Mouse (Mus musculus) frontal cortex, postnatal 10 days (tissue): ENCODE data around the gene Ppm1h.

Source experiments
- DNase-seq, 2 experiments: peaks; one replicate each; pipeline ENCODE4 v3.0.0; 2022; ENCODE audit warnings: low spot score in 2 of 2, mixed read lengths in 1 of 2

Gene Ppm1h

DNA sequence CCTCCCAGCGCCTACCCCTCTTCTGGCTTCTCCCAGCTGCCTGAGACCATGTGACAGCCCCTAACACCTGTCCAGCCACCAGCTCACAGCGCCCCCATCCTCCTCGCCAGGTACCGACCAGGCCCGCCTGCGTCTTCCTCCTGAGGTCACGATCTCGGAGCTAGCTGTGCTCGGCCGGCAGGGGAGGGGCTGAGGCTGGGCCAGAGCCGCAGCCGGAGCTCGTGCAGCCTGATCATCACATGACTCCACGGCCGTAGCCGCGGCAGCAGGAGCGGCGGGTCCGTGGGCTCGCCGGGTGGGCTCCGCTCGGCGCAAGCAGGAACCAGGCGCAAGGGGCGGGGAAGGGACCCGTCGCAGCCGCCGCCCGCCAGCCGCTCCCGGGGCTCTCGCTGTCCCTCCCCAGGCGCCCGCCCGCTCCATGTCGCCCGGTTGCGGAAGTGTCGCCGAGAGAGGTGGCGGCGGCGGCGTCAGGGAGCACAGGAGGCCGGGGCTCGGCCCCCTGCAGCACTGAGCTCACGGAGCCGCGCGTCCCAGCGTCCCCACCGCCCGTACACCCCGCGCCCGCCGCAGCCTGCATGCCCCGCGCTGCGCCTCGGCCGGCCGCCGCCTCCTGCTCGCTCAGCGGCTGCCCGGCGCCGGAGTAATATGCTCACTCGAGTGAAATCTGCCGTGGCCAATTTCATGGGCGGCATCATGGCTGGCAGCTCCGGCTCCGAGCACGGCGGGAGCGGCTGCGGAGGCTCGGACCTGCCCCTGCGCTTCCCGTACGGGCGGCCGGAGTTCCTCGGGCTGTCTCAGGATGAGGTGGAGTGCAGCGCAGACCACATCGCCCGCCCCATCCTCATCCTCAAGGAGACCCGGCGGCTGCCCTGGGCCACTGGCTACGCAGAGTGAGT lies at the start of gene Ppm1h:
Gene Ppm1h (plus strand): TSS at position 222 of the 896 bp plus-strand sequence.
- peak; percentile 45 to 68 for DNase-seq

DNA sequence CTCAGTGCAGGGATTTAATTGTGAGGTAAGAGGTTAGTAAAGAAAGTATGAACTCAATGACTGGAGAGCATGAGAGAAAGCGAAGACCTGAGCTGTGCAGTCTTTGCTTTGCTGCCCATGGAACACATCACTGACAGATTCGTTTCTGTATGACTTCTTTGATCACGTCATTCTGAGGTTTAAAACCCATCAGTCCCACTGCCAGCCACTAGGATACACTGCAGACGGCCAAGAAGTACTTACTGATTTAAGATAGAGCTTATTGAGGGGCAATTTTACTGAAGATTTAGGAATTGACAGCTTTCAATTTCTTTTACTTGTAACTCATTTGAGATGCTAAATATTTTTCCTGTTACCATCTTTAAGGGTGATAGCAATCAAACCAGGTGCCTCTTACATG lies 49.6 kb upstream of the Ppm1h start:
- no peak for DNase-seq

DNA sequence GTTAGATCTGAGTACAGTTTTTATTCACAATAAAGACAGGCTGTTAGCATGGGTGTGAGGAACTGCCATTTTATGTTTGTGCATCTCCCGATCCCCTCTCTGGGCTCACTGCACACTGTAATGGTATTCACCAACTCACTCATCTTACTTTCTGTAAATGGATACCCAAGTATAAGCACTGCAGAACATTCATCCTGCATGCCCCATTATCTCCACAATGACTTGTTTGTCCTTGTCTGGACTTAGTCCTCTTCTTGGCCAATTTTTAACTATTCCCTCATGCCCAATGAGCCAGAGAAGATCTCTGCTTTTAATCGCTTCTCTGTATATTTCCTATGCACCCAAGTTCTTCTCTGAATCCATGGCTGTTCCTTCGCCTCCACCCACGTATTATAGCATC lies 38.7 kb upstream of the Ppm1h start:
- DNase-seq, result no peak

DNA sequence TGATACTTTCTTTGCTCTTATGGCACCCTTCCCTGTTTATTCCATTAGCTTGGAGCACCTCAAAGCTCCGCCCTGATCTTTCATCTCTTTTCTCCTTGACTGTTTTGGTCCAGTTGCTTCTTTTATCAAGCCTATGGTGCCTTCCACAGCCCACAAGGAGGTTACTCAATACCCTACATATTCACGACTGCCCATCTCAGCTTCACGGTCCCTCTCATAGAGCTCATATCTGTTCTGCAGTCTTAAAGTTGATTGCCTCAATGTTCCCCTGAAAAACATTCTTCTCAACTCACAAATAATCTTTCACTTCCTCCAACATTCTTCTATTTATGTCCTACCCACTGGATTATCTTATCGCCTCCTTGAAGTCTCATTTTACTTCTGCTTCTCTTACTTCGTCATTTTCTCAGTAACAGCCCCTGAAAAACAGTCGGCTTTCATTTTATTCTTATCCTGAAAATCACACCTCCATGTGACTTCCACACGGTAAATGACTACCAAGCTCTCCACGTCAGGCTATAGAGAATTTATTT lies 37.2 kb upstream of the Ppm1h start:
- DNase-seq, result no peak

DNA sequence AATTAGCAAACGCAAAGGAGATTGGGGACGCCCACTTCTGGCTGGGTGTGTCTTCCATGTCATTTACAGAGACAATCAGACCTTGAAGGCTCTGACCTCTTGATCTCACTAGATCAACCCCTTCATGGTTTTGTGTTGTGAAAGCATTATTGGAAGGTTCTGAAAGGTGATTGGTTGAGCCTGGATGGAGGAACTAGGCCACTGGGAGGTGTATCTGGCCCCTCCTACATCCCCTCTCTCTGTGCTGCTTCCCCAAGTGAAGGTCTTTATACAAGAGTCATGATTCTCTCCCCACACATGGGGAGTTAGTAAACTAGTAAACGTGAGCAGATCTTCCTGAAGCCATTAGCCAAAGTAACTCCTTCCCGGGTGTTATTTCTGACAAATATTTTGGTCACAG lies 36.4 kb upstream of the Ppm1h start:
- no peak for DNase-seq

DNA sequence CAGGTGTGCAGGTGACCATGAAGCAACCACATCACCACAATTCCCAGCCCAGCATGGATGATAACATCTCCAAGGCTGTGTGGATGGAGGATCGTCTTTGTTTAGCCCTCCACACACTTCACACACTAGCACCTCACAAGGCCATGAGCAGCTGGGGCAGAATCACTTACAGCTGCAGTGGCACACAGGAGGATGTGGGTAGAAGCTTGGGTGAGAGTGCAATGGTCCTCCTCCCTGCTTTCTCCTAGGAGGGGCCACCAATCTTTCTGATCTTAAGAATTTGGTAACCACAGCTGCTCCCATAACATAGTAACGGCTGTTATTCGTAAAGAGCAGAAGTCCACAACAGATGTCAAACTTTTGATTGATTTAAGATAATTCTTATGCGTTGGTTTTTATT lies 26.6 kb upstream of the Ppm1h start:
- no peak for DNase-seq

DNA sequence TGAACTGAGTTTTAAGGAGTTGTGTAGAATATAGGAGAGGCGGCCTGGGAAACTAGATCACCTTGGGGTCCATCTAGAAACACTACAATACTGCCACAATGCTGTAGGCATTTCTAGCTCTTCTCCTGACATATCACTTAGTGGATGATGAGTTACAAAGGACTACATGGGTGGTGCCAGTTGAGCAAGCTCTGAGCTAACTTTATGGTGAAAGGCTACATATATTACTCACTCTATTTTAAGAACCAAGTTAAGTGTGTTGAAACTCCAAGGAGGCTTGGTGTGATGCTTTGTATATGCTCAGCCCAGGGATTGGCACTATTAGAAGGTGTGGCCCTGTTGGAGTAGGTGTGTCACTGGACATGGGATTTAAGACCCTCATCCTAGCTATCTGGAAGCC lies 26.0 kb upstream of the Ppm1h start:
- no peak for DNase-seq

DNA sequence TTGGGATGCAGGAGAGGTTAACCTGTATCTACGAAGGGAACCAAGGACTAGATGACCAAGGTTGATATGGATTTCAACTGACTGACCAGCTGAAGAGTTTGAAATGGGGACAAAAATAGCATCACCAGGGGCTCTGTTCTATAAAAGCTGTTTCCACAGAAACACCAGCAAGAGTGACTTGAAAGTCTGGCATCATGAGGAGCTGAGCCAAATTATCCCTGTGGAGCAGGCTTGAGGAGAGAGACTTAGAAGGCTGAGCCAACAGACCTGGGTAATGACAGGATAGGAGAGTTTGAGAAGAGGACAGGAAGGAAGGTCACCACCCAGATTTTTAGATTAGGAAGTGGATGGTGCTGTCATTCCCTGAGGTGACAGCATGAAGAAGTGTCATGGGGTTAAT lies 12.9 kb upstream of the Ppm1h start:
- DNase-seq, result no peak

DNA sequence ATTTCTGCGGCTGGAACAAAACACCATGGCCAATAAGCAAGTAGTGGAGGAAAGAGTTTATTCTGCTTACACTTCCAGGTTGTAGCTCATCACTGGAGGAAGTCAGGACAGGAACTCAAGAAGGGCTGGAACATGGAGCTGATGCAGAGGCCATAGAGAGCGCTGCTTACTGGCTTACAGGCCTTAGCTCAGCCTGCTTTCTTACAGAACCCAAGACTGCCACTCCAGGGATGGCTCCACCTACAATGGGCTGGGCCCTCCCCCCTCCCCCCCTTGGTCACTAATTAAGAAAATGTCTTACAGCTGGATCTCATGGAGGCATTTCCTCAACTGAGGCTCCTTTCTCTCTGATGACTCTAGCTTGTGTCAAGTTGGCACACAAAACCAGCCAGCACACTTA lies 7.3 kb upstream of the Ppm1h start:
- DNase-seq, result no peak

DNA sequence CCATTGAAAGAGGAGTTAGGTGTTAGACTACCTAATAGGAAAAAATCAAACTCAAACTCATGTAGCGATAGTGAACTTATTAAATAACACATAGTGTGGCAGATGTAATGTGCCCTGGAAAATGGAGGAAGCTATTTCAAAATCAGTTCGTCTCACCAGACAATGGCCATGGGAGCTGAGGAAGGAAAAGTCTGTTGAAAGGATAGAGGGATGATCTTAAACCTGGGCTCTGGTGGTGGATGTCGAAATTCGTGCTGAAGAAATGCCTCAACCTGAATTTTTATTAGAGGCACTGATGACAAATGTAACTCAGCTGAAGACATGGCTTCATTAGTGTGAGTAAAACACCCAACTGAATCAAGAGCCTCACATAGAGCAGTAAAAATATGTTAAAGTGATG lies 6.5 kb upstream of the Ppm1h start:
- DNase-seq, result no peak

DNA sequence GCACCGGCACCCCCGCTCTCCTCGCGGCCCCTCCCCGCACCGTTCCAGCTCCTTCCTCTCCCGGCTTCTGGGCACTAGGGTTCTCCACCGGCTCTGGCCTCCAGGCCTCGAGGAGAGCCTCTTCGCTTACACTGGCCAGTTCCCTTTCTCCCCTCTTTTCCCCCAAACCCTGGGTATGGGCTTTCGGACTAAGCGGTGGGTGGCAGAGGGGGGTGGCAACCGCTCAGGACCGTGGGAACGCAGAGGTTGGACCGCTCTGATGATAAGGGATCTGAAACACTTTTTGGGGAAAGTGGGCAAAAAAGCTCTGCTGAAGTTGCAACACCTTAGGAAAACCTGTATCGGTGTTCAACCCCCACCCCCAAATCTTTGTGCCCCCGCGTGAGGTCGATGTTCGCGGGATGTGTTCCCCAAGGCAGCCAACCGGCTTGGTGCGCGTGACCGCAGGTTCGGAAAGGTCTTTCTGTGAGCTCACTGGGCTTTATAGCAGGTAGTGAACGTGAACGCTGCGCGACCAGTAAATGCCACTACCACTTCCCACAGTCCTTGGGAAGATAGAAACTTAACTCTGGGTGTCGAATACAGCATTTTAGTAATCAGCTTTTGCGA lies 979 bp downstream of the Ppm1h start:
- DNase-seq, result no peak

DNA sequence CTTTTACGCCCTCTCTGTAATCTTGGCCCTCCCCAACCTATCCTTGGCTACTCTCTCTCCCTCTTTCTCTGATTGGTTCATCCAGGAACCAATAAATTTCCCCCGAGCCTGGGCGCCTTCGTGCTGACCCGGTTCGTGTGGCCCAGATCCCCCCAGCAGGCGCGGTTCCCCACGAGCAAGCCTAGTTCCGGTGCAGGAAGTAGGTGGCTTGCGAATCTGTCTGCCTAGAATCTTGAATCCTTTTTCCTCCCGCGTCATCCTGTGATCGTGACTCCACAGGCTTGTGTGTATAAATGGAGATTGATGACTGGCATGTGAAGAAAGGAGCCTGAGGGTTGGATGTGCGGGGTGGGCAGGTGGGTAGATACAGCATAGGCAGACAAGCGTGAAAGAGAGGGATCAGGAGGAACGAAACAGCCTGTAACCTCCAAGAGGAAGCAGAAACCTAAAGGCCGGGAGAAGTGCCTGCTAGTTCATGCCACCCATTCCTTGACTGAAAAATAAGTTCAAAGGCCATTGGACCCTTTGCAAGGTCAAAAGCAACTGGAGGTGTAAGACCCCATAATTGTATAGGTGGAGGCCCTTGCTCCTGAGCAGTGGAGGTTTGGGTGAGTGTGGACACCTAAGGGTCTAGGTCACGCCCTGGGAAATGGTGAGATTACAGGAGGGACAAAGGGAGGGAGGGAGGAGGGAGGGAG lies 2.0 kb downstream of the Ppm1h start:
- DNase-seq, result peak; percentile 57 to 66

DNA sequence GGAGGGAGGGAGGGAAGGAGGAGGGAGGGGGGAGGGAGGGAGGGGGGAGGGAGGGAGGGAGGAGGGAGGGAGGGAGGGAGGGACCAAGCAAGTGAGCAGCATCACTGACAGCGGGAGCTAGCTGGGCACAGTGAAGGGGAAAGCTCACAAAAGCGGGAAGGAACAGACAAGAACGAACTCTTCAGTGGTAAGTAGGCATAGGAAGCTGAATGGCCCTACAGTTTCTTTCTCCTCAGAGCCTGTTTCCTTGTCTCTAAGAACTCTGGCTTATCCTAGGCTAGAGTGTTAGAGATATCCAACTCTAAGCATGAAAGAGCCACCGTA lies 2.5 kb downstream of the Ppm1h start:
- DNase-seq, result no peak

DNA sequence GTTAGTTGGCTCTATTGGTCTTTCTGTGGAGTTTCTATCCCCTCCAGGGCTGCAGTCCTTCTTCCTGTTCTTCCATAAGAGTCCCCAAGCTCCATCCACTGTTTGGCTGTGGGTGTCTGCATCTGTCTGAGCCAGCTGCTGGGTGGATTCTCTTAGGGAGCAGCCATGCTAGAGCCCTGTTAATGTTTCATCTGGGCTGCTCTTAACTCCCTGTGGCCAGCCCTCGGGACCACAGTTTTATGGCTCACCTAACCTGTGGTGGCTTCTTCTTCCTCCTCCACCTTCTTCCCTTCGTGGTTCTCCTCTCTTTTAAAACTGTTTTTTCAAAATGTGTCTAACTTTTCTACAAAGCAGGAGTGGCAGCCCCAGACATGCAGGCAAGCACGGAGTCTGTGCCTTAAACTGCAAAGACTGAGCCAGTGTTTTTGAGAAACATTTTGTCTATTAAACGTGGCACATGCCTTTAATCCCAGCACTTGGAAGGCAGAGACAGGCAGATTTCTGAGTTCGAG lies 5.3 kb downstream of the Ppm1h start:
- DNase-seq, result no peak

DNA sequence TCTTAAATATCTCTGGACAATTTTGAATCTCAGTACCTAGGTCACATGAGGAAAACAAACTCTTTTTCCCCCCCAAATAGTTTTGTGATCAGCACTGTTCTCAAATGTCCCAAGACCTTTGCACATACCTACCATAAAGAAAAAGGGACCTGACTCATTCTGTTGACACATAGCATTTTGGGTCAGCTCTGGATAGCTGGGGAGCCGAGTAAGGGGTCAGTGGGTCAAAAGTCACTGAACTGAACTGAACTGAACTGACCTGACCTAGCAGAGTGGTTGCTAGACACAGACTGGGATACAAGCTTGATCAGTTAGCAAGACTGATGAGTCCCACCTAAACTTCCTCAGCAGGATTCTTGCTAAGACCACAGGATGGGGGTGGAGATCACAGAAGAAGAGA lies 6.7 kb downstream of the Ppm1h start:
- DNase-seq, result no peak

DNA sequence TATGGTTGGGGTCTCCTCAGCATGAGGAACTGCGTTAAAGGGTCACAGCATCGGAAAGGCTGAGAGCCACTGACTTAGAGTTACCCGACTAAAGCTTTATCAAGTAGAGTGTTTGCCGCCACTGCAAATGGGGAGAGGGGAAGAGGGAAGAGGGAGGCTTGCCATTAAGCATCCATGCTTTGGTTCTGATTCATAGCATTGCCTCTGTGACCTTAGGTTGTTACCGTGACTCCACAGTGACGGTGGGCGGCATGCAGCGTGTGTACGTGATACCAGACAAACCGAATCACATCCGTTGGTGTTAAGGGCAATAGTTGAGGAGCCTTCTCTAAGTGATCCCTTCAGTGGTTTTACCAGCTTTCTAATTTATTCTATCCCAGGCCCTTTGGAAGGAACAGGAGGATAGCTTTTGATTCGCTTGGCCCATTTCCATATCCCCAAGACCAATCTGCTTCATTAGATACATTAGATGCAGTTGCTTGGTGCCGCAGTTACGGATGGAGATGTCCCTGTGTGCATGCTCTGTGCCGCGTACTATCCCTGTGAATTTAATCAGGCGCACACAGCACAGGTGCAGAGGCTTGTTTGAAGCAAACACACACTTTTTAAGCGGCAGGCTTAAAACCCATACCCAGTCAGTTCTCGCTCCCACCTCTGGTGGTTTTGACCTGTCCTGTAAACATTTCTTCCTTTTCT lies 7.4 kb downstream of the Ppm1h start:
- no peak for DNase-seq

DNA sequence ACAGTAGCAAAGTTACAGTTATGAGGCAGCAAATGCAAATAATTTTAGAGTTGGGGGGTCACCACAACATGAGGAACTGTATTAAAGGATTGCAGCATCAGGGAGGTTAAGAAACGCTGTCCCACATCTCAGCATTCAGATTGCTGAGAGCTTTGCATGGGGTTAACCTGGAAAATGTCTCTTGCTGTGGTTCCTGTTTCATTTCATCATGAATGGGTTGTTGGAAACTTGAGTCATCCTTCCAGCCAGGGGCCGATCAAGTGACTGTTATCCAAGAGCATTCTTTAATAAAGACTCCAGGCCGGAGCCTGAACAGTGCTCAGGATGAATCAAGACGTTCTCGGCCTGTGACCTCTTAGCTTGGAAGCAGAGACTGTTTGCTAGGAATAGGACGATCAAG lies 12.1 kb downstream of the Ppm1h start:
- no peak for DNase-seq

DNA sequence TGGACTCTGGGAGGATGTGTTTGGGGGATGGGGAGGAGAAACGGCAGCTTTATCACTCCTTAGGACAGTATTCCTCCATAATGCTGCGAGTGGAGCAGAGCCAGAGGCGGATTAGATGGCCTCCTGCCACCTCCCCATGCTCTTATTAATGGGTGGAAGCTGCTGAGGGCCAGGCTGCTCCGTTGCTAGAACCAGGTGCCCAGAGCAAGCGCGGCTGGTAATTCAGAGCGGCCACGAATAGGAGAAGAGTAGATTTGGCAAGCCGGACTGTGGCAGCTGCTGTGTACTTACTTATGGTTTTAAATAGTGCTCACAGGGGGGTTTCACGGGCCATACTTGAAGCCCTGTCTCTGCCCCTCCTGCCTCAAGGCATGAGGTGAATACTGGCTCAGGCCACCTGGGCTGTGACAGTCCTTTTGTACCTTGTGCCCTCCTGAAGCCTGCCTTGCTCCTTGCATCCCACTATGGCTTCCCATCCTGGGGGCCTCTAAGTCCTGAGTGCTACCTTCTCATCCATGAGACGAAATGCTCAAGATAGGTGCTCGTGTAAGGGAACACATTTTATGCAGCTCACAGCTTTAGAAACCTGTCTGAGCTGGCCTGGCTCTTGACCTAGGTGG lies 14.7 kb downstream of the Ppm1h start:
- DNase-seq, result no peak

DNA sequence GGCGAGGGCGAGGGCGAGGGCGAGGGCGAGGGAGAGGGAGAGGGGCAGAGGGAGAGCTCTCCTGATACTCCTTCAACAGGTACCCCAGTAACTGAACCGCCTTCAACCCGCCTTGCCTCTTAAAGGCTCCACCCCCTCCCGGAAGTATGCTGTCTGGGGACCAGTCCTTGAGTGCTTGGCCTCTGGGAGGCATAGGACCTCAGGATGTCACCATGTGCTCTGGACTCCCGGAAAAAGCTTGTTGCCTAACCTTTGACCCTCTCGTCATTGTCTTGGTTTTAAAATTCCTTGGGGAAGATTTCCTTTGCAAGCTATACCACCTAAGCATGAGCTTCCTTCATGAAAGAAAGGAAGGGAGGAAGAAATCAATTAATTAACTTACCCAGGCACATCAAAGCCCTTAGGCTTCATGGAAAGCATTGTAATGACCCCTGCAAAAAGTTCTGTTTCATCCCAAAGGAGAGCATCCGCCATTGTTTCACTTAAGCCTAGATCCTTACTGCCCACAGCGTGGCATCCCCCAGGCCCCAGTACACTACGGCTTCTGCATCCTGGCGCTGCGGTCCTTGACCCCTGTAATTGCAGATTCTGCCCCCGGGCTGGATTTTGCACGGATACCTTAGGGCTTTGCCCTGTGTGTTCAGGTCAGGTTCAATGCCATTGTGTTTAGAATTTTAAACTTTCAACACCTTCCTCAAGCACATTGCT lies 15.5 kb downstream of the Ppm1h start:
- no peak for DNase-seq

DNA sequence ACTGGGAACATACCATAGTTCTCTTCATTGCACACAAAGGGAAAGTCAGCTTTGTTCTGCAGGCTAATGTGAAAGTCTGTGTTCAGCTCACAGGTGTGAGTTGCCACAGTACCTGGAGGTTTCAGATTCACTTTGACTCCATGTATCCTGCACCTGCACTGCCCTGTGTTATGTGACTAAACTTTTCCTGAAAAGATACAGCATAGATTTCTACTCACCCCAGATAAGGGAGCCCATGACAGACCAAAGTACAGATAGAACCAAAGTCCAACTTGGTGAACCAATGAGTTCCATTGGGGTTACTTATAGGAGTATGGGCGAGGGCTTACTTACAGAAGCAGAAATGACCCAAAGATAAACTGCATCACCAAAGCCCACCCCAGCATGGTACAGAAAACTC lies 17.8 kb downstream of the Ppm1h start:
- DNase-seq, result no peak

DNA sequence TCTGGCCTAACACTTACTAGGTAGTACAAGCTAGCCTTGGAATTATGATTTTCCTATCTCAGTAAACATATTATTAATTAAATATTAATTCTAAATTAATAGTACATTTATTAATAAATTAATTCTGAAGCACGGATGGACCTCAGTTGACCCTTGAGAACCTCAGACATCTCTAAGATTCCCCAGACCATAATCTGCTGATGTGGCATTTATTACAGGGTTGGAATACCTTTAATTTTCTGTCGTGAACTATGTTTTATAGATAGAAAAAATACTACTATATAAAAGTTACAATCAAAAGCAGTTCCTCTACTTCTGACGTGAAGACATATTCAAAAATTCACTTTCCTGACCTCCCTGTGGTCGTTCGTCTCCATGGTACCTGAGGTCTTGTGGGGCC lies 19.8 kb downstream of the Ppm1h start:
- no peak for DNase-seq
